Mouse (Mus musculus): ENCODE data around the gene Grid1. TPM values are rescaled to one million over a fixed set of nuclear protein-coding genes. Genes with fewer than 3 reads are reported as not detected.

Gene Grid1
- polyA plus RNA-seq, 1 experiment = not detected

- no peaks in the 10 kb centered on the region for H3K79me2 ChIP-seq (ENCODE audit: control insufficient read depth, insufficient read depth)
- H3ac ChIP-seq (ENCODE audit: control insufficient read depth, insufficient read length) = no peak overlapping the region
- no peak overlapping the region for H3K4me3 ChIP-seq
- H3K4me2 ChIP-seq (ENCODE audit: low read depth) = no peak overlapping the region
- no peaks in the 10 kb centered on the region for H3K27me3 ChIP-seq (ENCODE audit: control insufficient read depth, insufficient read depth, insufficient read length)
- TF ChIP-seq TCF3 (IDR thresholded peaks at IDR 0.05; ENCODE audit: insufficient read length, low read depth) (no peak), TCF12 (IDR thresholded peaks at IDR 0.05; ENCODE audit: insufficient read depth, poor library complexity, severe bottlenecking) (no peak), CEBPB (IDR thresholded peaks at IDR 0.05; ENCODE audit: insufficient read depth, poor library complexity, severe bottlenecking) (no peak), USF1 (IDR thresholded peaks at IDR 0.05; ENCODE audit: low read depth) (no peak), MYOD1 (IDR thresholded peaks at IDR 0.05; ENCODE audit: control insufficient read depth in 1 of 3, insufficient read length in 2 of 3, low read depth in 2 of 3) (no peak), SRF (IDR thresholded peaks at IDR 0.05; ENCODE audit: control insufficient read depth, insufficient read length, low read depth) (no peak), MAX (IDR thresholded peaks at IDR 0.05; ENCODE audit: low read depth) (no peak), E2F4 (IDR thresholded peaks at IDR 0.05; ENCODE audit: insufficient read depth) (no peak), POLR2A (IDR thresholded peaks at IDR 0.05; ENCODE audit: insufficient read length, low read depth) (no peak), REST (IDR thresholded peaks at IDR 0.05; ENCODE audit: insufficient read depth, insufficient read length) (no peak), MYOG (IDR thresholded peaks at IDR 0.05; ENCODE audit: control insufficient read depth in 1 of 3, insufficient read depth in 1 of 3, insufficient read length in 2 of 3, low read depth in 2 of 3) (no peak), POLR2AphosphoS2 (IDR thresholded peaks at IDR 0.05; ENCODE audit: insufficient read length, low read depth) (no peak)
- H3K36me3 ChIP-seq (ENCODE audit: control insufficient read depth, insufficient read depth) = no peaks in the 10 kb centered on the region
Observed at GRCm38 (mm10) chr14:34936192-34936770, 116.4 kb downstream of the Grid1 start.

GRCm38 (mm10) chr14:34944390-34944979, 124.6 kb downstream of the Grid1 start:
- TF ChIP-seq TCF12 (IDR thresholded peaks at IDR 0.05; ENCODE audit: insufficient read depth, poor library complexity, severe bottlenecking) = no peak
- TF ChIP-seq SRF (IDR thresholded peaks at IDR 0.05; ENCODE audit: control insufficient read depth, insufficient read length, low read depth) = no peak
- TF ChIP-seq TCF3 (IDR thresholded peaks at IDR 0.05; ENCODE audit: insufficient read length, low read depth) = no peak
- no peak for TF ChIP-seq USF1 (IDR thresholded peaks at IDR 0.05; ENCODE audit: low read depth)
- TF ChIP-seq POLR2AphosphoS2 (IDR thresholded peaks at IDR 0.05; ENCODE audit: insufficient read length, low read depth) = no peak
- TF ChIP-seq MYOD1 (IDR thresholded peaks at IDR 0.05; ENCODE audit: control insufficient read depth in 1 of 3, insufficient read length in 2 of 3, low read depth in 2 of 3) = no peak
- no peak for TF ChIP-seq REST (IDR thresholded peaks at IDR 0.05; ENCODE audit: insufficient read depth, insufficient read length)
- no peak for TF ChIP-seq E2F4 (IDR thresholded peaks at IDR 0.05; ENCODE audit: insufficient read depth)
- TF ChIP-seq POLR2A (IDR thresholded peaks at IDR 0.05; ENCODE audit: insufficient read length, low read depth) = no peak
- TF ChIP-seq MAX (IDR thresholded peaks at IDR 0.05; ENCODE audit: low read depth) = no peak
- TF ChIP-seq CEBPB (IDR thresholded peaks at IDR 0.05; ENCODE audit: insufficient read depth, poor library complexity, severe bottlenecking) = no peak
- TF ChIP-seq MYOG (IDR thresholded peaks at IDR 0.05; ENCODE audit: control insufficient read depth in 1 of 3, insufficient read depth in 1 of 3, insufficient read length in 2 of 3, low read depth in 2 of 3) = no peak
- Histone ChIP-seq H3K4me2 (ENCODE audit: low read depth) (no peak overlapping the region), H3K4me3 (no peak overlapping the region), H3K36me3 (ENCODE audit: control insufficient read depth, insufficient read depth) (no peaks in the 10 kb centered on the region), H3K27me3 (ENCODE audit: control insufficient read depth, insufficient read depth, insufficient read length) (no peaks in the 10 kb centered on the region), H3ac (ENCODE audit: control insufficient read depth, insufficient read length) (no peak overlapping the region), H3K79me2 (ENCODE audit: control insufficient read depth, insufficient read depth) (no peaks in the 10 kb centered on the region)

- Histone ChIP-seq H3K36me3 (ENCODE audit: control insufficient read depth, insufficient read depth) (no peaks in the 10 kb centered on the region), H3K27me3 (ENCODE audit: control insufficient read depth, insufficient read depth, insufficient read length) (no peaks in the 10 kb centered on the region), H3ac (ENCODE audit: control insufficient read depth, insufficient read length) (no peak overlapping the region), H3K79me2 (ENCODE audit: control insufficient read depth, insufficient read depth) (no peaks in the 10 kb centered on the region), H3K4me3 (no peak overlapping the region), H3K4me2 (ENCODE audit: low read depth) (no peak overlapping the region)
- TF ChIP-seq CEBPB (IDR thresholded peaks at IDR 0.05; ENCODE audit: insufficient read depth, poor library complexity, severe bottlenecking) = no peak
- no peak for TF ChIP-seq MAX (IDR thresholded peaks at IDR 0.05; ENCODE audit: low read depth)
- TF ChIP-seq MYOD1 (IDR thresholded peaks at IDR 0.05; ENCODE audit: control insufficient read depth in 1 of 3, insufficient read length in 2 of 3, low read depth in 2 of 3) = no peak
- TF ChIP-seq E2F4 (IDR thresholded peaks at IDR 0.05; ENCODE audit: insufficient read depth) = no peak
- no peak for TF ChIP-seq POLR2A (IDR thresholded peaks at IDR 0.05; ENCODE audit: insufficient read length, low read depth)
- no peak for TF ChIP-seq TCF3 (IDR thresholded peaks at IDR 0.05; ENCODE audit: insufficient read length, low read depth)
Observed at GRCm38 (mm10) chr14:34945471-34946313, 125.8 kb downstream of the Grid1 start.

GRCm38 (mm10) chr14:34946314-34946583, 126.3 kb downstream of the Grid1 start:
- no peak overlapping the region for H3ac ChIP-seq (ENCODE audit: control insufficient read depth, insufficient read length)
- H3K79me2 ChIP-seq (ENCODE audit: control insufficient read depth, insufficient read depth) = no peaks in the 10 kb centered on the region
- H3K27me3 ChIP-seq (ENCODE audit: control insufficient read depth, insufficient read depth, insufficient read length) = no peaks in the 10 kb centered on the region
- TF ChIP-seq CEBPB (IDR thresholded peaks at IDR 0.05; ENCODE audit: insufficient read depth, poor library complexity, severe bottlenecking) = no peak
- TF ChIP-seq MYOG (IDR thresholded peaks at IDR 0.05; ENCODE audit: control insufficient read depth in 1 of 3, insufficient read depth in 1 of 3, insufficient read length in 2 of 3, low read depth in 2 of 3) = no peak
- no peak for TF ChIP-seq USF1 (IDR thresholded peaks at IDR 0.05; ENCODE audit: low read depth)
- TF ChIP-seq TCF3 (IDR thresholded peaks at IDR 0.05; ENCODE audit: insufficient read length, low read depth) = no peak
- no peak for TF ChIP-seq TCF12 (IDR thresholded peaks at IDR 0.05; ENCODE audit: insufficient read depth, poor library complexity, severe bottlenecking)
- no peak for TF ChIP-seq POLR2A (IDR thresholded peaks at IDR 0.05; ENCODE audit: insufficient read length, low read depth)
- no peak for TF ChIP-seq E2F4 (IDR thresholded peaks at IDR 0.05; ENCODE audit: insufficient read depth)
- TF ChIP-seq MAX (IDR thresholded peaks at IDR 0.05; ENCODE audit: low read depth) = no peak
- no peak for TF ChIP-seq POLR2AphosphoS2 (IDR thresholded peaks at IDR 0.05; ENCODE audit: insufficient read length, low read depth)
- TF ChIP-seq REST (IDR thresholded peaks at IDR 0.05; ENCODE audit: insufficient read depth, insufficient read length) = no peak
- no peak for TF ChIP-seq SRF (IDR thresholded peaks at IDR 0.05; ENCODE audit: control insufficient read depth, insufficient read length, low read depth)
- TF ChIP-seq MYOD1 (IDR thresholded peaks at IDR 0.05; ENCODE audit: control insufficient read depth in 1 of 3, insufficient read length in 2 of 3, low read depth in 2 of 3) = no peak
- H3K4me2 ChIP-seq (ENCODE audit: low read depth) = no peak overlapping the region
- no peaks in the 10 kb centered on the region for H3K36me3 ChIP-seq (ENCODE audit: control insufficient read depth, insufficient read depth)
- no peak overlapping the region for H3K4me3 ChIP-seq

All from myocyte (in vitro differentiated cells).